Mouse (Mus musculus) erythroid progenitor cell, adult 5-6 weeks (primary cell): ENCODE measurements at regions not wholly inside any gene's neighbourhood (a gene's known extent, or its start where the extent isn't known, plus 50 kb on each side); places are given as distances from the start of the nearest gene placed in this dataset.

Experiments used
- ATAC-seq: replicated peaks from 2 replicates; pipeline ENCODE4 v1.8.0; 2016; ENCODE audit warnings: moderate number of reproducible peaks, mild to moderate bottlenecking, moderate TSS enrichment, inconsistent platforms; ENCODE audit not compliant: poor library complexity, low FRiP score, severe bottlenecking

- no peak for ATAC-seq
Observed at GRCm38 (mm10) chr19:56228586-56228985, 58.4 kb upstream of the Habp2 start.

GRCm38 (mm10) chr19:56231430-56231829 lies 55.5 kb upstream of the Habp2 start:
- ATAC-seq: no peak

GRCm38 (mm10) chr19:56231849-56232248 lies 55.1 kb upstream of the Habp2 start:
- ATAC-seq: no peak

- no peak for ATAC-seq
Observed at GRCm38 (mm10) chr19:56232269-56232668, 54.7 kb upstream of the Habp2 start.

GRCm38 (mm10) chr19:56232950-56233349 lies 54.0 kb upstream of the Habp2 start:
- ATAC-seq: no peak

- ATAC-seq: no peak
Observed at GRCm38 (mm10) chr19:56235040-56235439, 51.9 kb upstream of the Habp2 start.
